Mouse (Mus musculus) stomach, postnatal 0 days (tissue): ENCODE measurements around the gene Armc8.

Experiments
- CTCF ChIP-seq: IDR thresholded peaks from 2 replicates; pipeline ENCODE4 v1.5.1; 2016; ENCODE audit warnings: antibody characterized with exemption, low read depth, mild to moderate bottlenecking, moderate library complexity
- EP300 ChIP-seq: optimal IDR thresholded peaks from 2 replicates; pipeline ENCODE3; 2016; ENCODE audit warnings: antibody characterized with exemption

GRCm38 (mm10) chr9:99563714-99564113 lies 5.0 kb downstream of the Armc8 start:
- TF ChIP-seq EP300 (no peak), CTCF (no peak)
